Mouse (Mus musculus) heart, embryonic 15.5 days (tissue): ENCODE measurements around the gene Ildr2. TPM values are rescaled to one million over a fixed set of nuclear protein-coding genes. Genes with fewer than 3 reads are reported as not detected.

Experiments used
- ATAC-seq: fragments of 200-750 bp; cut with Nextera tagmentation; replicated peaks from 2 replicates; pipeline ENCODE4 v1.8.0; 2017; ENCODE audit warnings: low read depth, moderate TSS enrichment; ENCODE audit not compliant: insufficient number of reproducible peaks, insufficient read depth, low FRiP score
- H3K27ac ChIP-seq: fragments of 300-500 bp; sonication (generic); 2 replicates; pipeline ENCODE4 v1.5.1; 2015; ENCODE audit warnings: mild to moderate bottlenecking, inconsistent platforms
- H3K27me3 ChIP-seq: fragments of 300-500 bp; sonication (generic); 2 replicates; pipeline ENCODE4 v1.6.1; 2015; ENCODE audit warnings: inconsistent platforms
- H3K36me3 ChIP-seq: fragments of 300-500 bp; sonication (generic); 2 replicates; pipeline ENCODE4 v1.6.1; 2015; ENCODE audit warnings: mild to moderate bottlenecking, inconsistent platforms
- H3K4me1 ChIP-seq: fragments of 300-500 bp; sonication (generic); replicated peaks from 2 replicates; pipeline ENCODE4 v1.6.1; 2015; ENCODE audit warnings: inconsistent platforms
- H3K4me2 ChIP-seq: fragments of 300-500 bp; sonication (generic); 2 replicates; pipeline ENCODE4 v1.6.1; 2015; ENCODE audit warnings: inconsistent platforms, mild to moderate bottlenecking, moderate library complexity
- H3K4me3 ChIP-seq: fragments of 300-500 bp; sonication (generic); 2 replicates; pipeline ENCODE4 v1.5.1; 2015; ENCODE audit warnings: mild to moderate bottlenecking, inconsistent platforms
- H3K9ac ChIP-seq: fragments of 300-500 bp; sonication (generic); 2 replicates; pipeline ENCODE4 v1.6.1; 2015; ENCODE audit warnings: mild to moderate bottlenecking, inconsistent platforms
- H3K9me3 ChIP-seq: fragments of 300-500 bp; sonication (generic); replicated peaks from 2 replicates; pipeline ENCODE4 v1.6.1; 2016; ENCODE audit warnings: inconsistent platforms
- WGBS: fragments of 180-500 bp; shearing (Covaris S2); methylation state at CpG from one replicate; pipeline ENCODE4 v1.1.7; 2015; ENCODE audit warnings: mixed read lengths; 5-methylcytosine and 5-hydroxymethylcytosine counted together
- polyA plus RNA-seq: library from polyadenylated mRNA; unstranded; fragments of >200 nt; fragmentation: Nextera tagmentation; extraction: Ambion mirVana; gene quantifications from 2 replicates; pipeline ENCODE4 v1.2.1, GENCODE M21; 2015

The Ildr2 gene
- polyA plus RNA-seq, 1 experiment from 2014 or later: 0.92 TPM

DNA sequence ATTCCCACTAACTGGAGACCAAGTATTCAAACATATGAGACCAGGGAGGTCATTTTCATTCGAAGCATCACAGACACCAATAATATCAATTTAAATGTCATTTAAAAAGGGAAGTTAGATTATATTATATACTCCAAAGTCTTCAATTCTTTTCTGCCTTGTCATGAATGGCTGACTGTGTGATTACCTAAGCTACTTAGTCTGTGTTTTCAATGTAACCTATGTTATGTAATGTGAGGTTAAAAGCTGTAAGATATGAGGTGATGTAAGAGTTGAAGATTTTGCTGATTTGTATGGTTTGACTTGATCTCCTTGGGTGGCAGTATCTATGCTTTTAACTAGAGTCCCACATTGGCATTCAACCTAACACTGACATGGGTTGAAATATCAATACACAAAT, 88.6 kb downstream of the Ildr2 start:
- Histone ChIP-seq H3K27ac (no peak overlapping the region), H3K27me3 (no peaks in the 10 kb centered on the region), H3K9me3 (no peaks in the 10 kb centered on the region), H3K9ac (no peak overlapping the region), H3K36me3 (no peaks in the 10 kb centered on the region), H3K4me3 (no peak overlapping the region), H3K4me1 (no peaks in the 10 kb centered on the region), H3K4me2 (no peak overlapping the region)
- no peak for ATAC-seq
- WGBS: 67% methylated on average over 1 of the region's 1 CpGs

DNA sequence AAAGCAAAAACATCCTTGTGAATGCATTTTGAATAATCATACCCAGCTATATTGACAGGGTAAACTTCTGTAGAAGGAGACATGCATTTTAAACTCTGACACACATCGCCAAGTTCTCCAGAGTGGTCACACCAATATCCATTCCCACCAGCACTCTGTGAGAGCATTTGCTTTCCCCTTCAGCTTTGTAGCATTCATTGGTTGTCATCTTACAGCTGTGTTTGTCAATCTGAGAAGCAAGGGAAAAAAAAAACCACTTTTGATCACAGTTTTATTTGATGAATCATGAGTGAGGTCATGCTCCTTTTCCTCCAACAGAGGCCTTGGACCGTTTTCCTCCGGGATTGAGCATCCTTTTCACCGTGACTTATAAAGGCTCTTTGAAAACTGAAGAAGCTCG, 89.6 kb downstream of the Ildr2 start:
- WGBS: 72% methylated on average over 5 of the region's 5 CpGs
- no peak for ATAC-seq

DNA sequence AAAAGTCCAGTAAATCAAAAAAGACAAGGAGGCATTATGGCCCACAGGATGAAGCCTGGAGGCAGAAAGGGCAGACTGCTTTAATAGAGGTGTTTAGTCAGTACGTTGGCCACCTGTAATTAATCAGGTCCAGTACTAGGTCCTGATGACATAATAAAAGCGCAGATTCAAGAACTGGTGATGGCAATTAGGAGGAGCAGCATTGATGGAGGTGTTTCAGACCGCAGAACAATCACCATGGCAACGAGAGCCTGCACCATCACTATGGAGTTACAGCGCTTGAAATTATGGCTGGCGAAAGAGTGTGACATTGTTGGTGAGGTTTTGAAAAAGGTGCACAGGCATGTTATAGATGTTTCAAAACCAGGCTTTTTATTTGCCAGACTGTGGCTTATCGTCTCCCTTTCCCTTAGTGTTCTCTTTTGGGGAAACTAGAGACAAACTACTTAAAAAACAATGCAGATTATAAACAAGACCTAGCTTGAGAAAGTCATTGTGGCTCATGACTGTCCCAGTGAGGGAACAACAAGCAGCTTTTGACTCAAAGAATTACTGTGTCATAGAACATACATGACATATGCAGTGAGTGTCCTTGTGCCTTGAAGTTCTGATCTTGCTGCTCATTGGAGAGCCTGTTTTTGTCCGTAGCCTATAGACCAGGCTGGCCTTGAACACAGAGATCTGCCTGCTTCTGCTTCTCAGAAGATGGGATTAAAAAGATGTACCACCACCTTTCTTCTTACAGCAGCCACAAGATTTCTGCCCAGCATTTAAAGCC, 90.5 kb downstream of the Ildr2 start:
- no peak for ATAC-seq
- H3K4me2 ChIP-seq: no peak overlapping the region
- 80% methylated on average over 8 of the region's 8 CpGs for WGBS

More for the DNA sequence above, 89.6 kb downstream of the Ildr2 start:
- Histone ChIP-seq H3K36me3 (no peaks in the 10 kb centered on the region), H3K9ac (no peak overlapping the region), H3K27ac (no peak overlapping the region), H3K27me3 (no peaks in the 10 kb centered on the region), H3K9me3 (no peaks in the 10 kb centered on the region), H3K4me2 (no peak overlapping the region), H3K4me1 (no peaks in the 10 kb centered on the region), H3K4me3 (no peak overlapping the region)

DNA sequence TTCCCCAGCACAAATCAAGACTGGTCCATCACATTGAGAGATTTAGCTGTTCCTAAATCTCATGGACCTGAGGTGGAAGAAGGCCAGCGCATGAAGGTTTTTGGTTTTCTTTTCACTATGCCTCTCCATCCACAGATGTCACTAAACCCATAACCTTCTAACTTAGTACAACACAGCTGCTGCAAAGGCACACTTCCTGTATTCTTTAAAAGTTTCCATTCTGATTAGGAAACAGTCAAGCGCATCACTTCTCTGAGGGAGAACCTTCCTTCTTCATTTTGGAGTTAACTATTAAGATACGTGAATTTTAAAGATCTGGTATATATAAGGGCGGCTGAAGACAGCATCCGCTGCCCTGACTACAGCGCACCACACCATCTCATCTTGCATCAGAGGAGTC, 91.7 kb downstream of the Ildr2 start:
- whole genome bisulfite sequencing: 90% methylated on average over 6 of the region's 6 CpGs
- H3K27me3 ChIP-seq: no peaks in the 10 kb centered on the region
- no peaks in the 10 kb centered on the region for H3K9me3 ChIP-seq
- no peak for ATAC-seq
- no peaks in the 10 kb centered on the region for H3K4me1 ChIP-seq
- H3K4me2 ChIP-seq: no peak overlapping the region
- no peak overlapping the region for H3K27ac ChIP-seq
- no peaks in the 10 kb centered on the region for H3K36me3 ChIP-seq
- no peak overlapping the region for H3K4me3 ChIP-seq
- H3K9ac ChIP-seq: no peak overlapping the region

More for the DNA sequence above, 90.5 kb downstream of the Ildr2 start:
- Histone ChIP-seq H3K4me3 (no peak overlapping the region), H3K27ac (no peak overlapping the region), H3K36me3 (no peaks in the 10 kb centered on the region), H3K9ac (no peak overlapping the region), H3K9me3 (no peaks in the 10 kb centered on the region), H3K4me1 (no peaks in the 10 kb centered on the region), H3K27me3 (no peaks in the 10 kb centered on the region)

DNA sequence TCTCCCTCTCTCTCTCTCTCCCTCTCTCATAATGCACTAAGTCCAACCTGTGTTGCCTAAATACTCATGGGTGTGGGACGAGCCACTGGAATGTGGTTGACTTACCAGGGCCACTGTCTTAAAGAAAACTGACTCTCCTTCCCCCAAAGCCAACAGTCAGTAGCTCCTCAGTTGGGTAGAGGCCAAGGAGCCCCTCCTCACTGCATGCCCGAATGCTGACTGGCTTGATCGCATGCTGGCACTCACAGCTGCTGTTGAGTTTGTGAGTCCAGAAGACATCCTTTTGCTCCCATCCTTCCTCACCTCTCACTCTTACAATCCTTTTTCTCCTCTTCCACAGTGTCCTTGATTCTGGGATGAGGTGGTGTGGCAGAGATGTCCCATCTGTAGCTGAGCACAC, 93.0 kb downstream of the Ildr2 start:
- no peak for ATAC-seq
- Histone ChIP-seq H3K36me3 (no peaks in the 10 kb centered on the region), H3K27ac (no peak overlapping the region), H3K4me3 (no peak overlapping the region), H3K27me3 (no peaks in the 10 kb centered on the region), H3K9me3 (no peaks in the 10 kb centered on the region), H3K4me1 (no peaks in the 10 kb centered on the region), H3K4me2 (no peak overlapping the region), H3K9ac (no peak overlapping the region)
- 66% methylated on average over 3 of the region's 3 CpGs for WGBS

DNA sequence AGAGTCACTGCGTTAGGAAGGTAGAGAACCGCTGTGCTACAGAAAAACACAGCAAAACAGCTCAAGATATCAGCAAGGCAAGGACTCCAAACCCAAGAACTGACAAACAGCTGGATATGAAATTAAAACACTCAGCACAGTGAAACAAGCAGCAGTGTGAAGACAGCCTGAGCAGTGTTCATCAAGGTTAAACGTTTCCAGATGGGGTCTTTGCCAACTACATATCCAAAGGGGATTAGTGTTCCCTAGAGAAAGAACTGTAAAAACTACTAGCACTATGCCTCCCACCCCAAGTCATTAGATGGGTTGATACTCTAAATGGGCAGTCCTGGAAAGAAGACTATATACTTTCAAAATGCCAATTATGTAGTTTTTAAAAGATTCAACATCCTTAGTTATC, 95.4 kb downstream of the Ildr2 start:
- Histone ChIP-seq H3K36me3 (no peaks in the 10 kb centered on the region), H3K27ac (no peak overlapping the region), H3K4me2 (no peak overlapping the region), H3K27me3 (no peaks in the 10 kb centered on the region), H3K4me3 (no peak overlapping the region), H3K9me3 (no peaks in the 10 kb centered on the region), H3K4me1 (no peaks in the 10 kb centered on the region), H3K9ac (no peak overlapping the region)
- 72% methylated on average over 3 of the region's 3 CpGs for WGBS
- ATAC-seq: no peak

DNA sequence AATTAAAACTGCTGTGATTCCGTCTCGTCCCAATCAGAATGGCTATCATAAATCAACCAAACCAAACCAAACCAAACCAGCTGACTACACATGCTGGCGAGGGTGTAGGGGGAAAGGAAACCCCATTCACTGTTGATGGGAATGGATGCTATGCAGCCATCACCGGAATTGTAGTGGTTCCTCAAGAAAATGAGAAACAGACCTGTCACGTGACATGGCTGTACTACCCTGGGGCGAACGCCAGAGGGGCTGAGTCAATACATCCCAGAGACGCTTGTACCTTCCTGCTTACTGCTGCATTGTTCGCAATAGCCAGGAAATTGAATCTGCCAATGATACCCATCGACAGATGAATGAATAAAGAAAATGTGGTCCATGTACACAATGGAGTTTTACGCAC, 95.8 kb downstream of the Ildr2 start:
- H3K36me3 ChIP-seq: no peaks in the 10 kb centered on the region
- no peak for ATAC-seq
- H3K4me1 ChIP-seq: no peaks in the 10 kb centered on the region
- H3K4me2 ChIP-seq: no peak overlapping the region
- no peaks in the 10 kb centered on the region for H3K27me3 ChIP-seq
- 79% methylated on average over 11 of the region's 11 CpGs for WGBS
- H3K9ac ChIP-seq: no peak overlapping the region
- no peak overlapping the region for H3K27ac ChIP-seq
- H3K9me3 ChIP-seq: no peaks in the 10 kb centered on the region
- no peak overlapping the region for H3K4me3 ChIP-seq

DNA sequence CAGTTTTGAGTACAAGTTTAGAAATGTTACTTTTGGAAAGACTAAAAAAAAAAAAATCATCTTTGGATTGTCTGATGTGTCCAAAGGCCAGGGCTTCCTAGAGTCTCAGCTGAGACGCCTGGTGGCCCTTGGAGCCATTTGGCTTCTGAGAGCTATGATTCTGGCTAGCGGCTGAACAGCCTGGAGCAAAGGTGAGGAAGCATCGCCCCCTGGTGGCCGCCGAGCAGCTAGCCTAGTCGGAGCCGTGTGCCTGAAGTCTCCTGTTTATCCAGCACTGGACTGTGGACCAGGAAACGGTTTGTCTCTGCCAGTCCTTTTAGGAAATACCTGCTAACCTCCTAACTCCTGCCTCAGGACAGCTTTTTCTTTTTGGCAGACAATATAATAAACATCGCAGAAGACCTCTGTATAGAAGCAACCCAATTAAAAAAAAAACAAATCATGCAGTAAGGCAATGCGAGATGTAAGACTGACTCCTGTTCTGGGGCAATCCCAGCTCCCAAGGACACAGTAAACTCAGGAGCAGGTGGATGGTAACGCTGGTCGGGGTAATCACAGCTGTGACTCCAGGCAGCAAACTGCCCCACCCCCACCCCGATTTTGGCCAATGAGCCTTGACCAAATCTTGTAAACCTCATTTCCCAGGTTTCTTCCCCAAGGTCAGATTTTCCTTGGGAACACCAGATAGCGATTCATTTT, 106.4 kb downstream of the Ildr2 start:
- Histone ChIP-seq H3K9ac (no peak overlapping the region), H3K4me1 (no peaks in the 10 kb centered on the region), H3K36me3 (no peaks in the 10 kb centered on the region), H3K4me3 (no peak overlapping the region), H3K27ac (no peak overlapping the region), H3K27me3 (peaks cover 5% of the 10 kb centered on the region; the same call in 1 of the 2 replicates), H3K9me3 (no peaks in the 10 kb centered on the region), H3K4me2 (no peak overlapping the region)
- peak; percentile 62; the same call in 1 of the 2 replicates for ATAC-seq
- 23% methylated on average over 14 of the region's 14 CpGs for WGBS

DNA sequence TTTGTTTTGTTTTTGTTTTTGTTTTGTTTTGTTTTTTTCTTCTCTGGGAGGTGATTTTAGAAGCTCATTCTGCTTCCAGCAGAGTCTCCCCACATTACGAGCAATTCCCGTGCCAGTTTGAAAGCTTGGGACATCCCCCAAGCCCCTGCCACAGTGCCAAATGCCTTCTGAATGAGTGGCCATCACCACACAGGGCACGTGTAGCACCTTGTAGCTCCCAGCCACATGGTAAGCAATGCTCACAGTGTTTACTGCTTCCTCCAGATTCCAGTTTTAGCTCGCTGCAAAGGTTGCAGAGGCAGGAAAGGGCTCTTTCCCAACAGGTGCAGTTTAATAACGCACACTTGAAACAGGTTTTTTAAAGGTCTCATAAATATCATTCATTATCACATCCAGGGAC, 107.0 kb downstream of the Ildr2 start:
- Histone ChIP-seq H3K4me3 (no peak overlapping the region), H3K27ac (no peak overlapping the region), H3K9me3 (no peaks in the 10 kb centered on the region), H3K4me1 (no peaks in the 10 kb centered on the region), H3K4me2 (no peak overlapping the region), H3K36me3 (no peaks in the 10 kb centered on the region), H3K27me3 (peaks cover 5% of the 10 kb centered on the region; the same call in 1 of the 2 replicates), H3K9ac (no peak overlapping the region)
- 75% methylated on average over 5 of the region's 5 CpGs for WGBS
- ATAC-seq: no peak

DNA sequence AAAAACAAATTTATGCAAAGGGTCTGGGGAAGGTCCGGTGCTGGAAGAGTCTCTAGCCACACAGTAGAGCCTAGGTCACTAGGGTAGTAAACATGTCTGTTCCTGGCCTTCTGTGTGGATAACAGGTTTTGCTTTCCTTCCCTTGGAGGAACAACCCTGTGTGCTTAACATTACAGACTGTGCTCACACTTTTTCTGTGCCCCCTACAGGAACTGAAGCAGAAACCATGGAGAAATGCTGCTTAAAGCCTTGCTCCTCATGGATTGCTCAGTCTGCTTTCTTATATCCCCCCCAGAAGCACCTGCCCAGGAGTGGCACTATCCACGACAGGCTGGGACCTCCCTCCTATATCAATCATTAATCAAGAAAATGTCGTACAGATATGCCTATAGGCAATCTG, 107.9 kb downstream of the Ildr2 start:
- H3K4me1 ChIP-seq: no peaks in the 10 kb centered on the region
- ATAC-seq: no peak
- WGBS: 69% methylated on average over 3 of the region's 3 CpGs
- no peak overlapping the region for H3K27ac ChIP-seq
- no peak overlapping the region for H3K4me3 ChIP-seq
- H3K4me2 ChIP-seq: no peak overlapping the region
- H3K27me3 ChIP-seq: peaks cover 5% of the 10 kb centered on the region; the same call in 1 of the 2 replicates
- no peaks in the 10 kb centered on the region for H3K9me3 ChIP-seq
- H3K9ac ChIP-seq: no peak overlapping the region
- no peaks in the 10 kb centered on the region for H3K36me3 ChIP-seq

DNA sequence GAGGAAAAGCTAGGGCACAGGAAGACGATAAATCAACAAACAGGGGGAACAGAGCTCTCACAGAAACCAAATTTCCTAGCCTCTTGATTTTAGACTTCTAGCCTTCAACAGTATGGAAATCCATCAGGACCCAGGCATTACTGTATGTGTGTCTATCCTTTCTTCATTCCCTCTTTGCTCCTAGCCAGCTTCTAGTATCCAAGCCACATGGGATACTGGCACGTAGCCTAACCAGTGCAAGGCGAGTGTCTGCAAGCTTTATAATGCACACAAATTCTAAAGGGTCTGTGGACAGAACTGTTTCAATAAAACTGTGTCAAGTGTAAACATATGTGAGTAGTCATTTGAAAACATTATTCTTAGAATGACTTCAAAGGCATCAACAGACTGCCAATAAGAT, 108.7 kb downstream of the Ildr2 start:
- Histone ChIP-seq H3K27ac (no peak overlapping the region), H3K27me3 (peaks cover 5% of the 10 kb centered on the region; the same call in 1 of the 2 replicates), H3K4me1 (no peaks in the 10 kb centered on the region), H3K9me3 (no peaks in the 10 kb centered on the region), H3K4me2 (no peak overlapping the region), H3K4me3 (no peak overlapping the region), H3K36me3 (no peaks in the 10 kb centered on the region), H3K9ac (no peak overlapping the region)
- no peak for ATAC-seq
- WGBS: 74% methylated on average over 3 of the region's 3 CpGs

DNA sequence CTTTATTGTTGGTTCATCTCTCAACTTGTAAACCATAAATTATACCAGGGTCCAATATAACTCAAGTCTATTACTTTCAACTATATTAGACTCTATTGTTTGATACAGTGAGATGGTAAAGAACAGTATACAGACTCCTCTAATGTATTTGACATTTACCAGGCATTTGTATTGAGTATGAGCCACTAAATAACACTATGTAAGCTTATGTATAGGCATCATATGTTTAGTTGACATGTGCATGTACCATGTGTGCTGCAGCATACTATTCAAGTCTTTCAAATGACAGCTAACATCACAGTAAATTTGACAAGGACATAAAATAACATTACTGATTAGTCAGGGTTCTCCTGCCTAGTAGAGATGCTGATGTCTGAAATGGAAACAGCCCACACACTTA, 109.2 kb downstream of the Ildr2 start:
- H3K9me3 ChIP-seq: no peaks in the 10 kb centered on the region
- H3K4me2 ChIP-seq: no peak overlapping the region
- no peak overlapping the region for H3K9ac ChIP-seq
- H3K4me3 ChIP-seq: no peak overlapping the region
- peaks cover 5% of the 10 kb centered on the region; the same call in 1 of the 2 replicates for H3K27me3 ChIP-seq
- H3K27ac ChIP-seq: no peak overlapping the region
- no peaks in the 10 kb centered on the region for H3K4me1 ChIP-seq
- no peaks in the 10 kb centered on the region for H3K36me3 ChIP-seq
- ATAC-seq: no peak
